Mouse (Mus musculus) c-Kit-positive CD71-negative TER-119-negative erythroid progenitor cells, embryonic 14.5 days (primary cell): ENCODE measurements around the gene B3gat3.
A peak's percentile ranks its signal among the peaks of the same experiment; 100 is the strongest.

ENCODE experiments used
- DNase-seq: peaks from one replicate; pipeline ENCODE4 v3.0.0-alpha.2; 2013; ENCODE audit warnings: low read depth

The B3gat3 gene

GRCm38 (mm10) chr19:8897865-8898495, 22.2 kb upstream of the B3gat3 start, which contains the start of gene Ganab:
TSS of gene Ganab (plus strand) at chr19:8898071.
- peak; percentile 95 for DNase-seq

GRCm38 (mm10) chr19:8898576-8898975, 21.6 kb upstream of the B3gat3 start:
- no peak for DNase-seq

- DNase-seq: no peak
These were observed 21.1 kb upstream of the B3gat3 start for GRCm38 (mm10) chr19:8899079-8899478.

GRCm38 (mm10) chr19:8903412-8903811, 16.8 kb upstream of the B3gat3 start:
- no peak for DNase-seq

GRCm38 (mm10) chr19:8908531-8908930, 11.6 kb upstream of the B3gat3 start:
- DNase-seq: no peak

GRCm38 (mm10) chr19:8911810-8912209, 8.4 kb upstream of the B3gat3 start:
- no peak for DNase-seq

GRCm38 (mm10) chr19:8914212-8914611, 6.0 kb upstream of the B3gat3 start:
- no peak for DNase-seq

GRCm38 (mm10) chr19:8919000-8919399, 1.2 kb upstream of the B3gat3 start:
- no peak for DNase-seq

- no peak for DNase-seq
These were observed 496 bp upstream of the B3gat3 start for GRCm38 (mm10) chr19:8919684-8920072.

GRCm38 (mm10) chr19:8920836-8921291, 690 bp downstream of the B3gat3 start:
- DNase-seq: no peak

- no peak for DNase-seq
These were observed 1.6 kb downstream of the B3gat3 start for GRCm38 (mm10) chr19:8921741-8922140.

GRCm38 (mm10) chr19:8926766-8927165, 6.6 kb downstream of the B3gat3 start:
- DNase-seq: no peak

GRCm38 (mm10) chr19:8927891-8928525, 7.8 kb downstream of the B3gat3 start:
- DNase-seq: no peak

- no peak for DNase-seq
These were observed 8.6 kb downstream of the B3gat3 start for GRCm38 (mm10) chr19:8928689-8929223.

GRCm38 (mm10) chr19:8929224-8930088, 9.3 kb downstream of the B3gat3 start, which contains the start of the genes Rom1 and Eml3:
TSS of gene Rom1 (minus strand) at chr19:8929356.
TSS of gene Eml3 (plus strand) at chr19:8929552.
- DNase-seq: peak; percentile 79

GRCm38 (mm10) chr19:8930117-8930516, 9.9 kb downstream of the B3gat3 start:
- no peak for DNase-seq

- DNase-seq: no peak
These were observed 10.6 kb downstream of the B3gat3 start for GRCm38 (mm10) chr19:8930771-8931170.

- DNase-seq: no peak
These were observed 16.6 kb downstream of the B3gat3 start for GRCm38 (mm10) chr19:8936736-8937135.

GRCm38 (mm10) chr19:8940526-8941133, 20.5 kb downstream of the B3gat3 start:
- no peak for DNase-seq

- no peak for DNase-seq
These were observed 21.0 kb downstream of the B3gat3 start for GRCm38 (mm10) chr19:8941136-8941514.

- peak; percentile 93 for DNase-seq
These were observed 21.5 kb downstream of the B3gat3 start, which contains the start of gene Mta2 for GRCm38 (mm10) chr19:8941515-8942217. TSS of gene Mta2 (plus strand) at chr19:8941875.
